Mouse (Mus musculus) spleen, postnatal 36 days (tissue): ENCODE measurements around the gene Krt26.
A peak's percentile ranks its signal among the peaks of the same experiment; 100 is the strongest.

ENCODE experiments used
- DNase-seq, 2 experiments: peaks; one replicate each; pipeline ENCODE4 v3.0.0; 2022; ENCODE audit warnings: low spot score in 2 of 2, mixed read lengths in 1 of 2

Krt26 gene

GRCm38 (mm10) chr11:99337866-99338265 lies at the start of gene Krt26:
Krt26 (minus strand) TSS chr11:99337966.
- no peak for DNase-seq

- DNase-seq = peak; percentile 80
These were observed 48.3 kb upstream of the Krt26 start for GRCm38 (mm10) chr11:99385813-99386721.

GRCm38 (mm10) chr11:99379568-99379967 lies 41.8 kb upstream of the Krt26 start:
- peak; percentile 37 to 43 for DNase-seq

GRCm38 (mm10) chr11:99374803-99375202 lies 37.0 kb upstream of the Krt26 start, which contains the start of gene Krt28:
Krt28 (minus strand) TSS chr11:99374903.
- DNase-seq = no peak

- DNase-seq = no peak
These were observed 32.2 kb upstream of the Krt26 start for GRCm38 (mm10) chr11:99369853-99370451.

GRCm38 (mm10) chr11:99369229-99369628 lies 31.5 kb upstream of the Krt26 start:
- DNase-seq = no peak

- DNase-seq = no peak
These were observed 29.0 kb upstream of the Krt26 start for GRCm38 (mm10) chr11:99366791-99367190.

- no peak for DNase-seq
These were observed 26.6 kb upstream of the Krt26 start for GRCm38 (mm10) chr11:99364412-99364811.

- DNase-seq = no peak
These were observed 23.7 kb upstream of the Krt26 start for GRCm38 (mm10) chr11:99361423-99361822.

- DNase-seq = no peak
These were observed 13.2 kb upstream of the Krt26 start, which contains the start of gene Krt27 for GRCm38 (mm10) chr11:99351004-99351403. Krt27 (minus strand) TSS chr11:99351104.

GRCm38 (mm10) chr11:99339299-99339847 lies 1.6 kb upstream of the Krt26 start:
- DNase-seq = no peak

GRCm38 (mm10) chr11:99333426-99333825 lies 4.3 kb downstream of the Krt26 start:
- no peak for DNase-seq

- DNase-seq = no peak
These were observed 8.1 kb downstream of the Krt26 start for GRCm38 (mm10) chr11:99329655-99330054.

- no peak for DNase-seq
These were observed 14.9 kb downstream of the Krt26 start, which contains the start of gene Krt25 for GRCm38 (mm10) chr11:99322851-99323250. Krt25 (minus strand) TSS chr11:99322951.

GRCm38 (mm10) chr11:99321094-99321493 lies 16.7 kb downstream of the Krt26 start:
- no peak for DNase-seq

- no peak for DNase-seq
These were observed 18.6 kb downstream of the Krt26 start for GRCm38 (mm10) chr11:99319127-99319526.

- no peak for DNase-seq
These were observed 21.2 kb downstream of the Krt26 start for GRCm38 (mm10) chr11:99316543-99316942.

GRCm38 (mm10) chr11:99314594-99314993 lies 23.2 kb downstream of the Krt26 start:
- no peak for DNase-seq

- peak in 1 of 2 experiments; percentile 3 for DNase-seq
These were observed 26.9 kb downstream of the Krt26 start for GRCm38 (mm10) chr11:99310882-99311281.

- peak; percentile 40 to 51 for DNase-seq
These were observed 30.2 kb downstream of the Krt26 start for GRCm38 (mm10) chr11:99307579-99307978.

GRCm38 (mm10) chr11:99295039-99295438 lies 42.7 kb downstream of the Krt26 start:
- no peak for DNase-seq

GRCm38 (mm10) chr11:99292846-99293245 lies 44.9 kb downstream of the Krt26 start:
- peak; percentile 30 to 45 for DNase-seq
